Mouse (Mus musculus) liver (tissue): Measurements from ENCODE around the gene Pnmal1.

Source experiments
- DNase-seq: peaks from one replicate; pipeline ENCODE4 v3.0.0-alpha.2; 2020; ENCODE audit warnings: mixed read lengths

The Pnmal1 gene

GRCm38 (mm10) chr7:16924037-16924834 is 35.2 kb upstream of the Pnmal1 start, which contains the start of gene Calm3:
TSS of gene Calm3 (minus strand) at chr7:16924114.
- peak; percentile 99 for DNase-seq

DNA sequence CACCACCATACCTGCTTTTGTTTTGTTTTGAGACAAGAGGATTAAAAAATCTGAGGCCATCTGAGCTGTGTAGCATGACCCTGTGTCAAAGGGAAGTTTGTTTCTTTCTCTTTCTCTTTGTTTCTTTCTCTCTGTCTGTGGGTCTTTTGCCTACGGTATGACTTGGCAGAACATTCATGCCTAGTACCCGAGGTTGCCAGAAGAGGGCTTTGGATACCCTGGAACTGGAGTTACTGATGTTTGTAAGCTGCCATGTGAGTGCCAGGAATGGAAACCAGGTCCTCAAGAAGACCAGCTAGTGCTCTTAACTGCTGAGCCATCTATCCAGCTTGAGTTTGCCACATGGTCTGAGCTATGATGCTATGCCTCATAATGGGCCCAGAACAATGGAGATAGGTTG is 31.1 kb upstream of the Pnmal1 start:
- DNase-seq: no peak

DNA sequence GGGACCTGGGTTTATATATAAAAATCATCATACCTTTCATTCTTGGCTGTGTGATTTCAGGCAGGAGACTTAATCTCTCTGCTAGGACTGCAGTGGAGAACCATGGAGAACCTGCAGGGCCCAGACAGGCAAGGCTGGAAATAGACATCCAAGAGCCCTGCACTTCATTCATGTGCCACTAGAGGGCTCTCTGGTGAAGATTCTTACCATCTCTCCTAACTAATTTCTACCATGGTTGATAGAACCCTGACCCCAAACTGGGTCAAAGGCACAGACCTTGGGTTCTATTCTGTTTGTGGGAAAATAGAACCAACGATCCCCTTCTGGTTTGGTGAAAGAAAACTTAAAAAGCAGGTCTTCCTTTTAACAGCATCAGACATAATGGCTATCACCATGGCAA is 28.6 kb upstream of the Pnmal1 start:
- peak; percentile 69 for DNase-seq

GRCm38 (mm10) chr7:16931968-16932627 is 27.4 kb upstream of the Pnmal1 start:
- DNase-seq: peak; percentile 81

GRCm38 (mm10) chr7:16932704-16933577 is 26.5 kb upstream of the Pnmal1 start:
- peak; percentile 55 for DNase-seq

DNA sequence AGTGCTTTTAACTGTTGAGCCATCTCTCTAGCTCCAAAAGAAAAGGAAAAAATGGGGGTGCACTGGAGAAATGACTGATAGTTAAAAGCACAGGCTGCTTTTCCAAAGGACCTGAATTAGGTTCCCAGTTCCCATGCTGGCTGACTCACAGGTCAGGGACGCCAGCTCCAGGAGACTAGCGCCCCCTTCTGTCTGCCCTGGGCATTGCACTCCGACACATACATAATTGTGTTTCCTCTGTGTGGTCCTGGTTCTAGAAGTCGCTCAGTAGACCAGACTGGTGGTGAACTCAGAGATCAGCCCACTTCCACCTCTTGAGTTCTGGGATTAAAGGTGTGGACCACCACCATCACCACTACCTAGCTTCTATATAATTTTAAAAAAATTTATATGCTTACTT is 22.2 kb upstream of the Pnmal1 start:
- peak; percentile 54 for DNase-seq

DNA sequence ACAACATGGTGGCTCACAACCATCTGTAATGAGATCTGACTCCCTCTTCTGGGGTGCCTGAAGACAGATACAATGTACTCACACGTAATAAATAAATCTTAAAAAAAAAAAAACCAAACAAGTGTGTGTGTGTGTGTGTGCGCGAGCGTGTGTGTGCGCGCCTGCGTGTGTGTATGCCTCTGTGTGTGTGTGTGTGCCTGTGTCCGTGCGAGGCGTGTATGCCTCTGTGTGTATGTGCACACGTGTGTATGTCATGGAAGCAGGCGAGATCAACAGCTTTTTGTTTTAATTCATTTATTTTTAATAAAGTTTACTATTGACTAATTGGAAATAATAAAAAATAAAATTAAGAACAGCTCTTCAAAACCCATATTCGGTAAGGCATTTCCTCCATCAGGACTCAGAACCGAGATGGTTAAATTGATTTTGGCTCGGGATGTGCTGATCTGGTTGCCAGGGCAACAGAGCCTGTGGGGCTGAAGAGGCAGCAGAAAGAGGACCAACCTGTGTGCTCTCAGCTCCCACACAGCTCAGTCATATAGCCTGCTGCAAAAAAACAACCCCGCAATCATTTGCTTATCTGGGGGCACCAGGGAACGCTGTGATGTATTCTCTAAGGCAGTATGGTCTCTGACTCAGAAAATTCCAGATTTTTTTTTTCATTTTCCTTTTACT is 21.2 kb upstream of the Pnmal1 start:
- no peak for DNase-seq

DNA sequence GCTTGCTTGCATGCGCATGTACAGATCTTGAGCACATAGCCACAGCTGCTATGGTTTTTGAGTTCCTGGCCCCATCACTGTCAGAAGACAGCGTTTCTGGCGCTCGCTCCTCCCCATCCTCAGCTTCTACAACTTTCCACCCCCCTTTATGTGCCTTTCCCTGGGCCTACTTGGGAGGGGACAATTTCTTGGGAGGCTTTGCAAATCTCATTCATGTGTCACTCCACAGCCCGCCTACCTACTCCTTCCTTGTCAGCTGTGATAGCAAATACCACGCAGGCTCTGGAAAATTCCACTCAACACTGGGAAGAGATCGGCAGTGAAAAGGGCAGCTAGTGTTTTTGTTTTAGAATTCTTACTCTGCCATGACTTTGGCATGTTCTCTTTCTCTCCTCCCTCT is 19.2 kb upstream of the Pnmal1 start:
- no peak for DNase-seq

GRCm38 (mm10) chr7:16942861-16943260 is 16.6 kb upstream of the Pnmal1 start:
- no peak for DNase-seq

- peak; percentile 77 for DNase-seq
Observed at GRCm38 (mm10) chr7:16944061-16944807, 15.2 kb upstream of the Pnmal1 start, which contains the start of gene Pnmal2. TSS of gene Pnmal2 (plus strand) at chr7:16944682.

GRCm38 (mm10) chr7:16944808-16945315 is 14.6 kb upstream of the Pnmal1 start:
- no peak for DNase-seq

GRCm38 (mm10) chr7:16945419-16945818 is 14.1 kb upstream of the Pnmal1 start:
- DNase-seq: no peak

DNA sequence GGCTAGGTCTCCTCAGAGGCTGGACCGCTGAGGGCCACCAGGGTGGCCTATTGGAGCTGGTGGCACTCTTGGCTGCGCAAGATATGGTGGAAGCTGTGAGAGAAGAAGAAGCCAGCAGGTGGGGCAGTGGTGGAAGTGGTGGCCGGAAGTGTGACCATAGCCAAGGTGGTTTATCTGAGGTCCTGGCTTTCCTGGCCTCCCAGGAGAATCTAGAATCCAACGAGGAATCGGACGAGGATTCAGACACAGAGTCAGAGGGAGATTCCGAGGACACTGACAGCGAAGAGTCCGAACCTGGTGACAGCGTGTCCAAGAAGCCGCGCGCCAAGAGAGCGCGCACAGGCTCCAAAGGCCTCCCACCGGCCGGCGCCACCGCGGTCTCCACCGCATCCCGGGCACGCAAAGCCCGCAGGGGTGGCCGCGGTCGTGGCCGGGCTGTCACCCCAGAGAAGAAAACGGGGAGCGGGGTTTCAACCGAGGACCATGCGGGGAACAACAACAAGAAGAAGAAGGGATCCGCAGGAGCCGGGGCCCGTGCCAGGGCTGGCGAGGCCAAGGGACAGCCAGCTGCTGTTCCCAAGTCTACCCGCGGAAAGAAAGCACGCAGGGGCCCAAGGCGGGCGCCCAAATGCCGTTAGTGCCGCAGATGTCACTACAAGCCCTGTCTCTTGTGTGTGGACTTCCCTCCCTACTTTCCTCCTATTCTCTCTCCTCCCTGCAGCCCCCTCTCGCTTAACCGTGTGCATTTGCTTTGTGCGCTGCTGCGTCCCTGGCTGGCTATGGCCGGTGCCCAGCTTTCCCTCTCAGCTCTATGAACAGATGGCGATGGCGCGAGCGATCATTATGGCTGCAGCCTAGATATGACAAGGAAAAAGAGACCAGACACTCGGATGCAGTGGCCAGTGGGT is 12.8 kb upstream of the Pnmal1 start:
- DNase-seq: no peak

GRCm38 (mm10) chr7:16947349-16947895 is 12.1 kb upstream of the Pnmal1 start:
- DNase-seq: no peak

- DNase-seq: no peak
Observed at GRCm38 (mm10) chr7:16947959-16948361, 11.5 kb upstream of the Pnmal1 start.

DNA sequence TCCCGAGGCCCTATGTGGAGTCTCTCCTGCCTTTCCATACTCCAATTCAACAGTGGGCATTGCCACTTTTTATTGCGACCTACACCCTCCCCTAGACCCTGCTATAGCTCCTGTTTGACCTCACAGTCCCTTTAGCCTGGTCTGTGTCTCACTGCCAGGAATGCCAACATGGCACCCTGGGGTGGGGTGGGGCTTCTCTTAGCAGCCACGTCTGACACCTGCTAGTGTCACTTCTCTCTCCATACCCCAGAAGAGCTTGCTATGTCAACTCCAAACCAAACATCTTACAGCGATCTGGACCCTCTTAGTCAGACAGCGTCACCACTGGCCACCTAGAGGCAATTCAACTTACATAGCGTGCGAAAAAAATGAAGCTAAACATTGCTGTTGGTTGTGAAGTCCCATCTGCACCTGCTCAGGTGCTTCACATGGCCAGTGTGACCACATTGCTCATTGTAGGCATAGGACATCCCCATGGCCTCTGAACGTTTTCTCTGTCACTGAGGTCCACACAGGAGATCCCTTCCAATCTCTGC is 10.5 kb upstream of the Pnmal1 start:
- no peak for DNase-seq

DNA sequence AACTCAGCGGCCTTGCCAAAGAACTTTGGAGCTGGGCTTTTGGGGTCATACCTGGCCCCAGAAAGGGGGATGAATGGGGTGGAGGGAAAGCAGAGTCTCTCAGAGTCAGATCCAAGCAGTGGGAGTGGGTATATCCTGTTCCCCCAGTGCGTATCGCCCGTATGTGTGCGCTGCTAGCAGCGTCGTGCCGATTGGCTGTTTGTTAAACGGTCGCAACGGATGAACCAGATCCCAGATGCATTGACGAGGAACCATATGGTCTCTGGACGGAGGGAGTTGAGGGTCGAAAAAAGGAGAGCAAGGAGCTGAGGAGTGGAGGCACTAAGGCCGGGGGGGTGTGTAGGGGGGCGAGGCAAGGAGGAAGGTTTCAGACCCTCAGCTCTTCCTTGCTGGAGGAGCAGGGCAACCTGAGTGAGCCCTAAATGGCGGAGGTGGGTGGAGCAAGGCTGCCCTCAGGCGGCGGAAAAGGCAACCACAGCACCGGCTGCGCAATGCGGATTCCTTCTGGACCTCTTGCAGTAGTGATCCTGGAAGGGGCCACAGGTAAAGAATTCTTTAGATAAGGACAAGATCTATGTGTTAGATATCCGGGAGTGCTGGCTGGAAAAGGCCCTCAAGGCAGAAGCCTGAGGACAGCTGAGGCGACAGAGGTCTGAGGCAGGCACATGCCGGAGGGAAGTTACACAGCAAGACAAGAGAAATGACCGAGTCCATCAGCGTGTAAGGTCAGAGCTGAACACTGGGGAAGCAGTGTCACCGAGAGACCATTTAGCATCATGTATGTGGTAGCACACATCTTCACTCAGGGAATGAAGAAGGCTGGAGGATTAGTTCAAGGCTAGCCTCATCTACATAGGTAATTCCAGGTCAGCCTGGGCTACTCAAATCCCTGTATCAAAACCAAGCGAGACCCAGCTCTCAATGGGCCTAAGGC is 9.3 kb upstream of the Pnmal1 start:
- DNase-seq: peak; percentile 71

DNA sequence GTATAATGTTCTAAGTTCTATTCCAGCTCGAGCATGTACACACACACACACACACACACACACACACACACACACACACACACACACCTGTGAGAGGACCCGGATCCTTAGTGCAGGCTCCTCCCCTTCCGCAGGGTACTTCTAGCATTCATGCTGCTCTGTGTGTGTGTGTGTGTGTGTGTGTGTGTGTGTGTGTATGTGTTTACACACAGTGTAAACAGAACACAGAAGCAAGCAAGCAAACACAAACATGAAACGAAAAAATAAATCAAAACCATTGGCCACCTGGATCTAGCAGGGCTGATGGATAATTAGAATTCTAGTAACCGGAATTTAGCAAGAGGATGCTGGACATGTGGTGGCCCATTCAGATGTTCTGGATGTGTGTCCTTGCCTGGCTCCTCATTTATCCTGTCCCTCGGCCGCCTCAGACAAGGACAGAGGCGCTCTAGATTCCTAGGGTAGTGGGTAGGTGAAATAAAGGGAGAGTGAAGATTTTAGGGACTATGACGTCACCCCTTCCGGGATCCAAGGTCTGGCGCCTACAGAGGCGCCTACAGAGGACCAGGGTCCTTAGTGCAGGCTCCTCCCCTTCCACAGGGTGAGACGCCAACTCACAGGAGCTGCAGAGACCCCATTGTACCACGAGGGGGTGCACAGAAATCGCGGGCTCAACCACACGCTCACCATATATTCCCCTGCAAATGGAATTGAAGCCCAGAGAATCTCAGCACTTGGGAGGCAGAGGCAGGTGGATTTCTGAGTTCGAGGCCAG is 8.4 kb upstream of the Pnmal1 start:
- DNase-seq: peak; percentile 74
